Mouse (Mus musculus) bone marrow macrophage, adult 2 months (primary cell): ENCODE data around the gene Lmna.

Experiments used
- CTCF ChIP-seq: IDR thresholded peaks from 2 replicates; pipeline ENCODE4 v1.5.1; 2012; ENCODE audit warnings: low read depth, mild to moderate bottlenecking, low read length, moderate library complexity
- POLR2A ChIP-seq: IDR thresholded peaks from 2 replicates; pipeline ENCODE4 v1.6.1; 2012; ENCODE audit warnings: mild to moderate bottlenecking, low read depth, low read length, borderline replicate concordance

DNA sequence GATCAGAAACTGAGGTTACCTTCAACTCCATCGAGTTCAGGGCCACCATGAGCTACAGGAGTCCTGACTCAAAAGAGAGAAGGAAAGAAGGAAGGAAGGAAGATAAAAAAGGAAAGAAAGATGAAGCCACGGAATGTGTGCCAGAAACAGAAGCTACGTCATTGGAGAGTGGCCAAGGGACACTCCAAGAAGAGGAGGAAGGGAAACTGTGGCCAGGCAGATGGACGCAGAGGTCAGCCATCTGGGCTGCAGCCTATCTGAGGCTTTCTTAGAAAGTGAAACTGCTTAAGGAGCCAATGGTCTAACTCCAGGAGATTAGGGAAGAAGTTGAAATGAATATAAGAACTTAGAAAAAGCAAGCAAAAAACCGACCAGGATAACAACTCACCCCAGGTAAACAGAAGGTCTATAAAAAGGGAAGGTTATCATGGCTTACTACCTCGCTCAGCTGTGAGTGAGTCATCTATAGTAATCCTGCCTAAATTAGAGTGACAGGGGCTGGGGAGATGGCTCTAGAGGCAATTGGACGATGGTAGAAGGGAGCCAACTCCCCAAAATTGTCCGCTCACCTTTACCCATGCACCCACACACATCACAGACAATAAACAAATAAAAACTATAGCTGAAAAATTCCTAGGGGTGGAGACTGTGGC lies 63.2 kb downstream of the Lmna start:
- no peak for TF ChIP-seq CTCF
- TF ChIP-seq POLR2A: no peak
